Mouse (Mus musculus) MEL (cell line): ENCODE measurements at regions not wholly inside any gene's neighbourhood (a gene's known extent, or its start where the extent isn't known, plus 50 kb on each side); places are given as distances from the start of the nearest gene placed in this dataset.

Experiments used
- DNase-seq: peaks from one replicate; pipeline ENCODE4 v3.0.0; 2011; ENCODE audit warnings: low read depth, low spot score
- H3K27ac ChIP-seq: 2 replicates; pipeline ENCODE4 v1.5.1; 2012; ENCODE audit warnings: low read depth, mild to moderate bottlenecking, control low read depth, low read length, moderate library complexity; ENCODE audit not compliant: control insufficient read depth
- H3K27me3 ChIP-seq, 2 experiments: fragments of 150-350 bp in 1 of 2; sonication (generic) in 1 of 2; 2 replicates each; pipeline ENCODE4 v1.6.1; 2012; ENCODE audit warnings: low read length in 2 of 2, mild to moderate bottlenecking in 2 of 2, improper control_type of control experiment in 1 of 2, moderate library complexity in 1 of 2; ENCODE audit not compliant: insufficient read depth in 2 of 2, control insufficient read depth in 1 of 2
- H3K36me3 ChIP-seq, 2 experiments: 2 replicates each; pipeline ENCODE4 v1.6.1; 2012 to 2014; ENCODE audit warnings: low read length in 2 of 2, improper control_type of control experiment in 1 of 2, inconsistent platforms in 1 of 2, mild to moderate bottlenecking in 1 of 2; ENCODE audit not compliant: insufficient read depth in 2 of 2, control insufficient read depth in 1 of 2
- H3K4me1 ChIP-seq, 2 experiments: fragments of 150-350 bp in 1 of 2; sonication (generic) in 1 of 2; 2 replicates each; pipeline ENCODE4 v1.6.1; 2012; ENCODE audit warnings: low read length in 2 of 2, improper control_type of control experiment in 1 of 2, mild to moderate bottlenecking in 1 of 2; ENCODE audit not compliant: insufficient read depth in 2 of 2, control insufficient read depth in 1 of 2
- H3K4me3 ChIP-seq, 2 experiments: fragments of 150-350 bp in 1 of 2; sonication (generic) in 1 of 2; 2 replicates each; pipeline ENCODE4 v1.5.1; 2012; ENCODE audit warnings: low read depth in 2 of 2, low read length in 2 of 2, mild to moderate bottlenecking in 2 of 2, moderate library complexity in 2 of 2, control low read depth in 1 of 2, improper control_type of control experiment in 1 of 2; ENCODE audit not compliant: control insufficient read depth in 1 of 2, insufficient read depth in 1 of 2
- H3K79me2 ChIP-seq: 2 replicates; pipeline ENCODE4 v1.6.1; 2012; ENCODE audit warnings: mild to moderate bottlenecking, low read length, moderate library complexity; ENCODE audit not compliant: control insufficient read depth, poor library complexity, insufficient read depth
- H3K9ac ChIP-seq: 2 replicates; pipeline ENCODE4 v1.6.1; 2012; ENCODE audit warnings: low read depth, mild to moderate bottlenecking, control low read depth, low read length, moderate library complexity; ENCODE audit not compliant: control insufficient read depth, poor library complexity, severe bottlenecking
- H3K9me3 ChIP-seq: fragments of 150-350 bp; sonication (generic); replicated peaks from 2 replicates; pipeline ENCODE4 v1.6.1; 2012; ENCODE audit warnings: mild to moderate bottlenecking, low read length, improper control_type of control experiment, moderate library complexity; ENCODE audit not compliant: insufficient read depth
- MAFK ChIP-seq: IDR thresholded peaks from 2 replicates; pipeline ENCODE4 v1.6.1; 2011; ENCODE audit warnings: low read depth, mild to moderate bottlenecking, low read length, improper control_type of control experiment, borderline replicate concordance
- MEF2A ChIP-seq: IDR thresholded peaks from 2 replicates; pipeline ENCODE4 v1.6.1; 2014; ENCODE audit warnings: low read depth, mild to moderate bottlenecking, inconsistent platforms, low read length, improper control_type of control experiment; ENCODE audit not compliant: poor library complexity, insufficient replicate concordance, severe bottlenecking; ENCODE audit errors: extremely low read depth
- RCOR1 ChIP-seq: IDR thresholded peaks from 2 replicates; pipeline ENCODE4 v1.6.1; 2012; ENCODE audit warnings: low read depth, mild to moderate bottlenecking, inconsistent platforms, low read length, improper control_type of control experiment
- SIN3A ChIP-seq: IDR thresholded peaks from 2 replicates; pipeline ENCODE4 v1.6.1; 2012; ENCODE audit warnings: low read length, improper control_type of control experiment, inconsistent platforms
- ZMIZ1 ChIP-seq: IDR thresholded peaks from 2 replicates; pipeline ENCODE4 v1.6.1; 2012; ENCODE audit warnings: low read depth, mild to moderate bottlenecking, inconsistent platforms, low read length, improper control_type of control experiment, moderate library complexity

DNA sequence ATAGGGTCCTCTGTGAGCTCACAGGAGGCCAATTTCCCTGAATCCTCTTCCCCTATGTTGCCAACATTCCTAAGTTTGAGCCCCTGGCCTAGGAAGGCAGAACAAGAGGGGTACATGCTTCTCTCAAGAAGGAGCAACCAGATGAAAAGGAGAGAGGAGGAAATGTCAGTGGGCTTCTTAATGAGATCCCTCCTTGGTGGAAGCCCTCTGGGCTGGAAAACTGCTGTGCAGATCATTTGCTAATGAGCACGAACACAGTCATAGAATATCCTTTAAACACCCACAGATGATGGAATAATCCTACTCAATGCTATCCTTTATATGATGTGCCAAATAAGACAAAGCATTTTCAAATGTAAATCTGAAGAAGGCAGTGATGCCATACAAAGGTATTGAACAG, 455.5 kb downstream of the Cdh11 start:
- Histone ChIP-seq H3K27me3 (no peaks in the 10 kb centered on the region), H3K36me3 (no peaks in the 10 kb centered on the region), H3K79me2 (no peaks in the 10 kb centered on the region), H3K4me1 (no peaks in the 10 kb centered on the region), H3K4me3 (no peak overlapping the region), H3K9me3 (no peaks in the 10 kb centered on the region), H3K9ac (no peak overlapping the region), H3K27ac (no peak overlapping the region)
- no peak for DNase-seq
- TF ChIP-seq MEF2A = no peak
- no peak for TF ChIP-seq SIN3A
- TF ChIP-seq RCOR1 = no peak
- no peak for TF ChIP-seq MAFK
- TF ChIP-seq ZMIZ1 = no peak
